ENCODE assay signal across 8 mouse cellular contexts in genomic region chr8:83260418-83261215, GRCm38 (mm10). TPM values are rescaled to one million over a fixed set of nuclear protein-coding genes. Genes with fewer than 3 reads are reported as not detected.
DNase-seq lines count a peak whose midpoint lies in the region; ATAC-seq and TF ChIP-seq lines count a peak whose summit lies in the region.

No protein-coding gene starts in this region.

- no peaks in the 10 kb centered on the region for H3K27me3 ChIP-seq in kidney, embryonic 15.5 days
- no peaks in the 10 kb centered on the region for H3K27me3 ChIP-seq in liver, embryonic 11.5 days (replicated peaks; ENCODE audit: control insufficient read depth, insufficient read depth, low read length)
- H3K27me3 ChIP-seq in stomach, postnatal 0 days (ENCODE audit: control insufficient read depth, insufficient read depth, low read length) = no peaks in the 10 kb centered on the region

- H3K36me3 ChIP-seq in kidney, embryonic 15.5 days = peaks cover 2% of the 10 kb centered on the region; the same call in 1 of the 2 replicates
- no peaks in the 10 kb centered on the region for H3K36me3 ChIP-seq in liver, embryonic 11.5 days (ENCODE audit: control insufficient read depth, insufficient read depth, low read length)
- H3K36me3 ChIP-seq in stomach, postnatal 0 days (ENCODE audit: control insufficient read depth, insufficient read depth, low read length) = peaks cover 2% of the 10 kb centered on the region; the same call in 1 of the 2 replicates

- TF ChIP-seq CTCF in stomach, postnatal 0 days (IDR thresholded peaks at IDR 0.05; ENCODE audit: low read depth) = peak; percentile 96

- no peaks in the 10 kb centered on the region for H3K9me3 ChIP-seq in kidney, embryonic 15.5 days (replicated peaks)
- no peaks in the 10 kb centered on the region for H3K9me3 ChIP-seq in liver, embryonic 11.5 days (ENCODE audit: control insufficient read depth, low read length)
- H3K9me3 ChIP-seq in stomach, postnatal 0 days (ENCODE audit: control insufficient read depth, low read length) = no peaks in the 10 kb centered on the region

- H3K4me2 ChIP-seq in kidney, embryonic 15.5 days = no peak overlapping the region
- H3K4me2 ChIP-seq in liver, embryonic 11.5 days = no peak overlapping the region
- H3K4me2 ChIP-seq in stomach, postnatal 0 days (replicated peaks; ENCODE audit: low read depth) = no peak overlapping the region

- ATAC-seq in kidney, embryonic 15.5 days (replicated peaks; ENCODE audit: low FRiP score) = peak; percentile 91
- ATAC-seq in liver, embryonic 11.5 days (replicated peaks; ENCODE audit: low FRiP score) = peak; percentile 83
- ATAC-seq in stomach, postnatal 0 days (ENCODE audit: low FRiP score, low TSS enrichment) = peak; percentile 88

- H3K27ac ChIP-seq in kidney, embryonic 15.5 days = no peak overlapping the region
- no peak overlapping the region for H3K27ac ChIP-seq in liver, embryonic 11.5 days (ENCODE audit: low read depth, low read length)
- H3K27ac ChIP-seq in stomach, postnatal 0 days (replicated peaks) = no peak overlapping the region

- 73% methylated on average over 16 of the region's 16 CpGs for WGBS in kidney, embryonic 15.5 days
- WGBS in liver, embryonic 11.5 days = 68% methylated on average over 16 of the region's 16 CpGs
- 74% methylated on average over 16 of the region's 16 CpGs for WGBS in stomach, postnatal 0 days

- H3K4me3 ChIP-seq in kidney, embryonic 15.5 days (replicated peaks) = no peak overlapping the region
- H3K4me3 ChIP-seq in liver, embryonic 11.5 days (ENCODE audit: low read depth, low read length) = no peak overlapping the region
- no peak overlapping the region for H3K4me3 ChIP-seq in stomach, postnatal 0 days (ENCODE audit: low read depth, low read length)

- no peak for TF ChIP-seq EP300 in stomach, postnatal 0 days (optimal IDR thresholded peaks at IDR 0.05)

- no peaks in the 10 kb centered on the region for H3K4me1 ChIP-seq in kidney, embryonic 15.5 days
- H3K4me1 ChIP-seq in liver, embryonic 11.5 days (replicated peaks; ENCODE audit: control insufficient read depth, insufficient read depth, low read length) = no peaks in the 10 kb centered on the region
- no peaks in the 10 kb centered on the region for H3K4me1 ChIP-seq in stomach, postnatal 0 days (replicated peaks; ENCODE audit: control insufficient read depth, insufficient read depth)

- DNase-seq in CD4-positive helper T cell, adult 2 months (ENCODE audit: low read depth, low spot score) = peak; percentile 60
- DNase-seq in adrenal gland, adult 2 months = peak; percentile 57
- DNase-seq in embryo, embryonic 11 days = peak; percentile 77
- peak; percentile 13 to 41 for DNase-seq in heart, adult 9 months (ENCODE audit: low spot score in 2 of 2)
- peak; percentile 53 for DNase-seq in liver, embryonic 11.5 days (ENCODE audit: low spot score)
- DNase-seq in monocyte, adult 2 months (ENCODE audit: low read depth in 1 of 2, low spot score in 2 of 2) = peak; percentile 12 to 14
- DNase-seq in stomach, postnatal 0 days (ENCODE audit: low spot score) = peak; percentile 56

- no peak overlapping the region for H3K9ac ChIP-seq in kidney, embryonic 15.5 days
- no peak overlapping the region for H3K9ac ChIP-seq in liver, embryonic 11.5 days (ENCODE audit: low read depth, low read length)
- H3K9ac ChIP-seq in stomach, postnatal 0 days (ENCODE audit: low read length) = no peak overlapping the region

RNA-seq across cellular contexts. Expression of gene Ucp1, which starts 29.5 kb away (rescaled TPM):
- 1,000 to 10,000 TPM; 1,236 to 2,173 TPM for total RNA-seq in adrenal gland, adult 2 months (2021)
- 551 and 1,129 TPM in 2 replicates for polyA plus RNA-seq in adrenal gland, adult 2 months (2012; rRNA removed)
- polyA plus RNA-seq in kidney, embryonic 15.5 days (2015; fragmentation: Nextera tagmentation; extraction: Ambion mirVana) = not detected in 2 replicates
- polyA plus RNA-seq in liver, embryonic 11.5 days (2014; fragmentation: Nextera tagmentation; extraction: Ambion mirVana) = not detected in 2 replicates
- polyA plus RNA-seq in stomach, postnatal 0 days (2015; fragmentation: Nextera tagmentation; extraction: Ambion mirVana) = not detected in 2 replicates

Comparison
In these comparisons a context has a peak if more than half of its experiments do, and no peak if none do; other contexts are left out.
1. DNase-seq: peak in every context shown above with its lines; median percentile 77 in embryo, embryonic 11 days; 60 in CD4-positive helper T cell, adult 2 months; 57 in adrenal gland, adult 2 months; 56 in stomach, postnatal 0 days; 53 in liver, embryonic 11.5 days; 27 in heart, adult 9 months; 13 in monocyte, adult 2 months.
2. RNA of gene Ucp1, which starts 29.5 kb away (polyA plus RNA-seq): 551 to 1,129 TPM in adrenal gland, adult 2 months; not detected in stomach, postnatal 0 days, not detected in kidney, embryonic 15.5 days and not detected in liver, embryonic 11.5 days; every median in the first group is over 100 times any median in the second.
3. Peak in every context shown above with its lines, with median percentiles within 50 percentile points of each other: ATAC-seq.